Mouse (Mus musculus) retina, postnatal 7 days (tissue): ENCODE results near the gene Slc2a1.

Experiments used
- DNase-seq: peaks from one replicate; pipeline ENCODE4 v3.0.0-alpha.2; 2012; ENCODE audit warnings: low read depth, low spot score

Gene Slc2a1

DNA sequence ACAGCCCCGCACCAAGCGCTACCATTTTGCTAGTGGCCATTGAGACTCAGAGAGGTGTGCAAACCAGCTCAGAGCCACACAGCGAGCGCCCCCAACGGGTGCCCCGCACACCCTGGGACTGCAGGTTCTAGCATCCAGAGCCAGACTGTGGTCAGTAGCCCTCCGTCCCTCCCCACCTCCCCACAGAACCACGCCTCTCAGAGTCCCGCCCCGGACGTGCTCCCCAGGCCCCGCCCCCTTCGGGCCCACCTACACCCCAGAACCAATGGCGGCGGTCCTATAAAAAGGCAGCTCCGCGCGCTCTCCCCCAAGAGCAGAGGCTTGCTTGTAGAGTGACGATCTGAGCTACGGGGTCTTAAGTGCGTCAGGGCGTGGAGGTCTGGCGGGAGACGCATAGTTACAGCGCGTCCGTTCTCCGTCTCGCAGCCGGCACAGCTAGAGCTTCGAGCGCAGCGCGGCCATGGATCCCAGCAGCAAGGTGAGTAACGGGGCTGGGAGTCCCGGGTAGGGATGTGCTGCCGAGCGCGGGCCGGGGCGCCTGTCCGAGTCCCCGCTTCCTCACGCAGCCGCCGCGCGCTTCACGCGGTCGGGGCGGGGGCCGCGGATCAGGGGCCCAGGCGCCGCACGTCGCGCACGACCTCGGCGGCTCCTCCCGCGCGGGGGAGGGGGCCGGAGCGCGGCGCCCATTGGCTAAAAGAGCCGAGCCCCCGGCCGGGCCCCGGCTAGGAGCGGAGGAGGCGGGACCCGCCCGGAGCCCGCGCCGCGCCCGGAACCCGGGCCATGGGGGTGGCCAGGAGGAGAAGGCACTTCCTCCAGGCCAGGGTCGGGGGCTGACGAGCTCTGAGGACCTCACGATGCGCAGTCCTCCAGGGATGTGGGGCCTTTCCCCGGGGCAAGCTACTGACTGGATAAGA lies at the start of gene Slc2a1:
TSS of gene Slc2a1 (plus strand) at position 217 of the 914 bp plus-strand sequence.
- DNase-seq: peak; percentile 91

DNA sequence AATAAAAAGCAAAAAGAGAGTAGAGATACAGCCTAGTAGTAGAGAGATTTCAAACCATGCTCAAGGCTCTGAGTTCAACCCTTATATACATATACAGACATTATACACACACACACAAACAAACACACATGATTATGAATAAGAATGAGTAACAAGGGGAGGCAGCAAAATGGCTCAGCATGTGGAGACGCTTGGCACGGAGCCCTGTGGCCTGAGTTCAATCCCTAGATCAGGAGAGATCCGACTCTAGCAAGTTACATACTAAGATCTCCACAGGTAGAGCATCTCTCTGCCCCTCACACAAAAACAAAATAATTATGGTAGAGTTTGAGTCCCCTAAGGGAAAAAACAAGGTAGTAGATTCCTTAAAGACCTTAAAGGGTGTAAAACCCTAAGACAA lies 41.7 kb upstream of the Slc2a1 start:
- no peak for DNase-seq

DNA sequence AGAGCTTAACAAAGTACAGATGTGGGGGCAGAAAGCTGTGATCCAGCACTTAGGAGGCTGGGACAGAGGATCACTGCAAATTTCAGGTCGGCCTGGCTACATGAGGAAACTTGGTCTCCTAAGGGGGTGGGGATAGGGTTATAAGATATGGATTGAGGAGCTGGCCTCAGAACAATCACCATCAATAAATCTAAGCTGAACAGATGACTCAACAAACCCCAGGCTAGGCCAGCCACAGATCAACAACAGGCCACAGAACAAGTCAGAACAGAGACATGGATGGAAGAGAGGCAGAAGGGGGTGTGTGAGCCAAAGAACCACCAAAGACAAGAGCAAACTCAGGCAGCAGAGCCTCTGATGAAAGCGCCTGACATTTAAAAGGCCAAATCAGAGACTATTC lies 41.3 kb upstream of the Slc2a1 start:
- DNase-seq: no peak

DNA sequence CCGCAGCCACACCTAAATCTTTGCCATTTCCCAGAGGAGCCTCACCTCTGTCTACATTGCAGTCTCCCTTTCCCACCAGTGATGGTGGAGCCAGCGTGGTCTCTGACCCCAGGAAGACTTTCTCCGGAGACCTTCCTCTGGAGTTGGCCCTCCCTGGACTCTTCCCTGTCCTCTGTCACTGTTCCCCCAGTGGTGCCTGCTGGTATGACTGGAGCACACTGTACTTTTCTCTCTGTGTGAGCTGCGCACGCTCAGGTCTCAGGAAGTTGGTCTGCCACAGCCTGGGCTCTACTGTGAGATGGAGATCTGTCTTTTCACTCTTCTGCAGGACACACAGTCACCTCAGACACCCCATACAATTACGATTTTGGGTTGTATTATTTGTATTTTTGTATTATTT lies 39.6 kb upstream of the Slc2a1 start:
- DNase-seq: no peak

DNA sequence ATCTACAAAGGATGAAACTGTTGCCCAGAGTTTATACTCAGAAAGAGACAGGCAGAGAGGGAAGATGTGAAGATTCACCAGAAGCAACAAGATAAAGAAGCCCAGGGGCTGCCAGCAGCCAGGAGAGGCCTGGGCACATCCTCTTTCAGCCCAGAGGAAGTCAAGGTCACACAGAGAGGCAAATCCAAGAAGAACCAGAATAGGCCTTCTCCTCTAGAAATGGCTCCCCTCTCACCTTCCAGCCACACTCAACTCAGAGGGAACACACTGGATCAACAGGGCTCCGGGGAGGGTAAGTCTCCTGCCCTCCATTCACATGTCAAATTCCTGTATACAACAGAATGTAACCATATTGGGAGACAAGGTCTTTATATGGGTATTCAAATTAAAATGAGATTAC lies 38.3 kb upstream of the Slc2a1 start:
- DNase-seq: no peak

DNA sequence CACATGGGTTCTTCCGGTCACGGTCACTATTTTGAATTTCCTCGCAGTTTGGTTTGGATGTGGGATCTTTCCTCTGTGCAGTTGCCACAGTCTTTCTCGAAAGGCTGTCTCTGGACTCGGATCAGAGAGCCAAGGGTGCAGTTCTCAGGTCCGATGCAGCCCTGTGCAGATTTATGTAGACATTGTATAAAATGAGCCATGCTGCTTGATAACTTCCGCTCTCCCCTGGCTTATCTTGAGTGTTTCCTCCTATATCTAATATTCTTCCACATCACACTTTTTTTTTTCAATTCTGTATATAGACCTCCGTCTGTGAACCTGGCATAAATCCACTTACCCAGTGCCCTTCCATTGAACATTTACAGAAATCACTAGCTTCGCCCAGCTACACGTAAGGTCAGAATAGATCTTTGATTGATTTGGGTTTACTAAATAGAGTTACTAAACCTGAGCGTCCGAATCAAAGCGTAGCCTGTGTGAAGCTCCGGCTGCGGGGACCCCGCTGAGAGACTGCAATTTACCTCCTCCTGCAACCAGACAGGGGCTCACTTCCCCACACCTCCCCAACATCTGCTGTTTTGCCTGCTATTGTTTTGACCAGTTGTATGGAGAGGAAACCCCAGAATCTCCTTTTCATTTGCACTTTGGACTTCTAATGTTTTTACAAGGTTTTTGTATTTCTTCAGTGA lies 37.4 kb upstream of the Slc2a1 start:
- no peak for DNase-seq

DNA sequence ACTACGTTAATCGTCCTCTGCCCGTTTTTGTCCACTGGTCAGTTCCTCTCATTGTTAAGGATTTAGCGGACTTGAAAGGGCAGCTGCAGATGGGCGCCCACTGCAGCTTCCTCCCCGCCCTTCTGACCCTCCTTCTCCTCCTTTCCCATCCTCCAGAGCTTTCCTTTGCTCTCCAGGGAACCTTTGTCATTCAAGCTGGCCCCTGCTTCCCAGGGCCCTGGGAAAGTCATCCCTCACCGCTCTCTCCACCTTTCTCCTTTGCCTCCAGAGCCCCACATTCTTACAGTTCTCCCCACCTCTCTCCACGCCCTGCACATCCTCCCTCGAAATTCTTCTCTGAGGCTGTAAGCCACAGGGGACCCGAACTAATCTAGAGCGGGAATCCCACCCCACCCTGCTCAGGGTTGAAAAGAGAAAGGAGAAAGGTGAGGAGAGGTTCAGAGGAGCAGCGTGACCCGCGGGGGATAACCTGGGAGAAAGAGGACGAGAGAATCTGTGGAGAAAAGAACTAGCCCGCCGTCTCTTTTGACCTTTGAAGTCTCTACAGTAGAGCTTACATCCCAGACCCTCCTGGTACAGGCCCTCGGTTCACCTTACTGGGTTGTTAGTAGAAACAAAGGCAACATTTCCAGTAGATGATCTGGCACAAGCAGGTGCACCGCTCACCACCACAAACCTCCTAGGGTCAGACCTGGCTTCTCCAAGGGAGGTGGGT lies 36.7 kb upstream of the Slc2a1 start:
- no peak for DNase-seq

DNA sequence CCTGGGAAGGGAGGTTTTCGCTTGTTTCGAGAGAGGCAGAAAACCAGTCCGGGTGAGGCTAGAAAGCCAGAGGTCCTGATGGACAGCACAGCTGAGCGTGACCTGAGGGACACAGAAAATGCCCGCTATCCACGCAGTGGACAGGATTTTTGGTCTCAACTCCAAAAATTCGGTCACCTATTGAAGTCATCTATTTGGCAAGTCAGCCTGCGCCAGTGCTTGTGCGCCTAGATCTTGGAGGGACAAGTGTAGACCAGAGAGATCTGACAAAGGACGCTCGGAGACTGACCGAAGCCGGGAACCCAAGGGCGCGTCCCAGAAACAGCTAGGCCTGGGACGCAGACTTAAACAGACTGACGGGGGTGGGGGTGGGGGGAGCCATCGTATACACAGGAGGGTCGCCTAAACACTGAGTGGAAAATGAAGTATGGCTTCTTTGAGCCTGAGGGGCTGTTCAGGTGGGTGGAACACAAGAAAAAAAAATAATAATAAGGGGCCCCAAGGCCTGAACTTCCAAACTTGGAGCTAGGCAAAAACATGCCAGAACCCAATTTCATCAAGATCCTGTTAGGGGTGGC lies 36.1 kb upstream of the Slc2a1 start:
- no peak for DNase-seq

DNA sequence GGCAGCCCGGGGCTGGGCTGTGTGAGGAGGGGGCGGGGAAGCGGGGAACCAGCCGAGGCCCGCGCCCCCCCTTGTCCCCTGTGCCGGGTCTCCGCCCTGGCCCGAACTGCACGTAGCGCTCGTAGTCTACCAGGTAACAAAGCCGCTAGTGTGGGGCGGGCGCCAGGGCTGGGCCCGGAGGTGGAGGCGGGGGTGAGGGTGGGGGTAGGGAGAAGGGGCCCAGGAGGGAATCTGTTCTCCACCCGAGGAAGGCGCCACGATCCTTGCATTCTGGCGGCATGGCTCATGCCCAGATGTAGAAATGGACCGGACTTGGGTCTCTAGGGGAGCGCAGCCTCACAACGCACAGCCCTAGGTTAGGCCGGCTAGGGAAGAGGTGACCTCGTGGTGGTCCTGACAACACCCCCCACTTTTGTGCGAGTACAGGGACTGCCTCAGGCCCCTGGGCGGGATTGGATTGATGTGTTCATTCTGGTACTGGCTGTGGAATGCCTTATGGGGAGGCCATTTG lies 35.5 kb upstream of the Slc2a1 start:
- DNase-seq: no peak

DNA sequence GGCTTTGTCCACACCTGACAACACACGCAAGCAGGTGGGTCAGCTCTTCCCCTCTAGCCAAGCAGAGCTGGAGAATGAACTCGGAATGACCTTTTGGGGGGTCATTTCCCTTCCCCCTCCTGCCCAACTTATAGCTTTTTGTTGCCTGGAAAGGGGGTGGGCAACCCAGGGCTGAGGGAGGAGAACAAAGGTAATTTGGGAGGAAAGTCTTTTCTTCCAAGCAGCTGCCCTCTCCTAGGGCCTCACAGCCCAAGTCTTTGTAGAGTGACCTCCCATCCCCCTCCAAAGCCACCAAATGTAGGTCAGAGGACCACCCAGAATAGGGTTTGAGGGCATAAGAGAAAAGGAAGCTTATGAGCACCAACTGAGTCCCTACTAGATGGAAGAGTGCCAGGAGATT lies 34.9 kb upstream of the Slc2a1 start:
- DNase-seq: no peak

DNA sequence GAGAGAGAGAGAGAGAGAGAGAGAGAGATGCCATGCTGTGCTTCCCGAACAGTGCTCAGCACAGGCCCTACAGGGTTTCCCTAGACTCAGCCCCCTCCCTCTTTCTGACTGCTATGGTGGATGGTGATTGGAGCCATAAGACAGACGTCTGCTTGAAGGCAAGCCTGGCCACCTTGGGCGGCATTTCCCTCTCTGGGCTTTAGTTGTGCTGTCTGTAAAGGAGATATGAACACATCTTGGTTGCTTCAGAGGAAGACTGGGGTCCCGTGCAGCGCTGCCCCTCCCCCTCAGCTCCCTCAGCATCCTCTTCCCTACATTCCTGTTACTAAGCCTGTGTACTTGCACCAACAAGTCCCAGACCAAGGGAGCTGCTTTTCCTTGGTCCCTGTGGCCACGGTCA lies 33.9 kb upstream of the Slc2a1 start:
- DNase-seq: no peak

DNA sequence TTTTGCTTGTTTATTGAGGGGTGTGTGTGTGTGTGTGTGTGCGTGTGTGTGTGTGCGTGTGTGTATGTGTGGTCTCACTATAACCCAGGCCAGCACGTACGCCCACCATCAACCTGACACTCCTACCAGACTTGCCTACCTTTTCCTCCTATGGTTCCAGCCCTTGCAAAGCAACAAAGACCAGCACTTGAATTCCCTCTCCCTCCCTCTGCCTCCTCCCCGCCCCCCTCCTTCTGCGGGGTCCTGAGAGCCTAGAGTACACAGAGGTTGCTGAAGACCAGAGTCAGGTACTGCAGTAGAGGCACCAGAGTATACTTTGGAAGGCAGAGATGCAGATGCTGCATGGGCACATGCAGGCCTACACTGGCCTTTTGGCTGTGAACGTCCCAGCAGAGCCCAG lies 33.2 kb upstream of the Slc2a1 start:
- no peak for DNase-seq

DNA sequence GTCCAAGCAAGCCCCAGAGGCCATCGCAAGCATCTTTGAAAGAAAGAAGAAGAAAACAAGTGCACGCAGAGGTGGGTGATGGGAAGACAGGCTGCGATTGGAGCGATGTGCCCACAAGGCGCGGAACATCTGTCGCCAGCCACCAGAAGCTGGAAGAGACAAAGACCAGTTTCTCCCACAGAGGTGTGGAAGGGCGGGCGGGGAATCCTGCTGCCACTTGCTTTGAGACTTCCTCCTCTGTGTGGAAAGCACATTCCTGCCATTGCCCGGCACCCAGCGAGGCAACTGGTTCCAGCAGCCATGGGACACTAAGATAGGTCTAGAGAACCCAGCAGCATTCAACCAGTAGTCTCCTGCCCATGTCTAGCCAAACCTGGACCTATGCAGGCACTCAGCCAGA lies 32.2 kb upstream of the Slc2a1 start:
- DNase-seq: no peak

DNA sequence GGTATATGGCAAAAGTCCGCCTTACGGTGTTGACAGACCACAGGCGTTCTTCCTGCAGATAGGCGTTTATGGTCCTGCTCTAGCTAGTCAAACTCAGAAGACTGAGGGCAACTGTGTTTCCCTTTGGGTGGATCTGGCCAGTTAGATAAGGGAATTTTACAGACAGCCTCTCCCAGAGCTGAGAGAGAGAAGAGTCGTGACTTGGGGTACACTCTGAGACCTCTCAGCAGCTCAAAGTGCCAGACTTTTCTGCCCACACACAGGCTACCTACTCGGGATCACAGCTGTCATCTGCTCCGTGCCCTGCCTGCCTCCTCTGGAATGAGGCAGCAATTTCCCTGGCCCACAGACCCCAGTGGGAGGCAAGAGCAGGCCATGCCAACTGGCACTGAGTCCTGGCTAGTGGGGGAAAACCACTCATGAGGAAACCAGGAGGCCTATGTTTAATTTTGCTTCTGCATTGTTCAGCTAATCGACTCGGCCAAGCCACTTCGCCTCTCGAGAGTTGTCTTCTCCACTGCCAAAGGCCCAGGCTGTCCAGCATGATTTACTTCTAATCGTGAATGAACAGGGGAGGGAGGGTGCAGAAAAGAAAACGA lies 31.3 kb upstream of the Slc2a1 start:
- DNase-seq: no peak

DNA sequence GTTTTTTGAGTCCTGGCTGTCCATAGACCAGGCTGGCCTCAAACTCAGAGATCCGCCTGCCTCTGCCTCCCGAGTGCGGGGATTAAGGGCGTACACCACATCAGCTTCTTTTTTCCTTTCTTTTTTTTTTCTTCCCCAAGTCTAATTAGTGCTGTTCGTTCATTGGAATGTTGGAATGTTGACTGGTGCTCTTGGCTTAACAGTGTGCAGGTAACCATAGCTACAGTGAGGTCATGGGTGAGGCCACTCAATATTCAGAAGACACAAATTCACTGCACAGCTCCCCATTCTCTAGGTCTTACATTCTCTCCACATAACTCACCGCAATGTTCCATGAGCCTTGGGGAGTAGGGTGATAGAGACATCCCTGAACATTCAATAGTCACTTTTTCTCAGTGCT lies 28.6 kb upstream of the Slc2a1 start:
- DNase-seq: no peak

DNA sequence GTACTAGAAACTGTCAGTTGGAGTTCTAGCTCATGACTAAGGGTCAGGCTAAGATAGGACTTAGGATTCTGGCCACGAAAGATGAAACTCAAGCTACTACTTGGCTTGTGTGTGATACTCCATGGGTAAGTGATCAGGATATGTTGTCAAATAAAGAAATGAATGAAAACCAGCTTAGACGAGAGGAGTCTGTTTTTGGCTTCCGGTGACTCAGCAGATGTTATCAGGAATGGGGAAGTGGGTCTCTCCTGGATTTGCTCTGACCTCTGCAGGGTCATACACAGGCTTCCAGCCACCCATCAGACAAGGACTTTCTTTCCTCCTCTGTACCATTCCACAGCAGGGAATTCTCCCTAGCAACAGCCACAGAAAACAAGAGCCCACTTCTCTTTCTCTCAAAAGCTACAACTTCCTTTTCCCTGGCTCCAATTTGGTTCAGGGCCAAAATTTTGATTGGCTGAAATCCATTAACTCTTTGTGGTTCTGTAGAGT lies 25.7 kb upstream of the Slc2a1 start:
- DNase-seq: no peak

DNA sequence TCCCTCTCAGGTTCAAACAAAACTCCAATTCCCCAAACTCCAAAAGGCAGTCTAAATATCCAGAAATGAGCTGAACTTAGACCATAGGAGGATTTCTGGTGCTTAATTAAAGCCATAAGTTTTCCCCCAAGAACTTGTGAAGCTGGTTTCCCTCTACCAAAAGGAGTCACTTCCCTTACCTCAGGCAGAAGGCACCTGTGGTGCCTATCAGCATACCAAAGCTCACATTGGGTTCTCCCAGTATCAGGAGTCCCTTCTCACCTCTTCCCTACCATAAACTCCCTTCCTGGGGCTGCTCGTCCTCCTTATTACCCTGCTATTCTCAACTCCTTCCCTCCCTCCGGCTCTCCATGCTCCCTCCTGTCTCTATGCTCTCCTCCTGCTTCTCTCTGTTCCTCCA lies 20.1 kb upstream of the Slc2a1 start:
- no peak for DNase-seq

DNA sequence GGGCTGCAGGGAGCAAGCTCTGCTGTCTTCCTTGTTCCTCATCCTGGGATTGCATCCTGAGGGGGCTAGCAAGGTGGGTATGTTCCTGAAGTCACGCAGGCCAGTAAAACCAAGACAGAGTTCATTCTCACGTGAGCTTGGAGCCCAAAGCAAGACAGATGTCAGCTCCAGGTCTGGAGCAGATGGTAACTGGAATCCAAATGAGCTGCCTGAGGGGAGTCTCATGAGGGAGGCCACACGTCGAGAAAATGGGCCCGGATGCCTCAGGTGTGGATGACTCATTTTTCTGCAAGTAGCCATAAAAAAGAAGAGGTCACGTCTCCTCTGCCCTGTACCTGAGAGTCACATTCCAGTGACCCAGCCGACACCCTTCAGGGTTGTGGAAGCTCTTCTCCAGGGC lies 14.6 kb upstream of the Slc2a1 start:
- no peak for DNase-seq

DNA sequence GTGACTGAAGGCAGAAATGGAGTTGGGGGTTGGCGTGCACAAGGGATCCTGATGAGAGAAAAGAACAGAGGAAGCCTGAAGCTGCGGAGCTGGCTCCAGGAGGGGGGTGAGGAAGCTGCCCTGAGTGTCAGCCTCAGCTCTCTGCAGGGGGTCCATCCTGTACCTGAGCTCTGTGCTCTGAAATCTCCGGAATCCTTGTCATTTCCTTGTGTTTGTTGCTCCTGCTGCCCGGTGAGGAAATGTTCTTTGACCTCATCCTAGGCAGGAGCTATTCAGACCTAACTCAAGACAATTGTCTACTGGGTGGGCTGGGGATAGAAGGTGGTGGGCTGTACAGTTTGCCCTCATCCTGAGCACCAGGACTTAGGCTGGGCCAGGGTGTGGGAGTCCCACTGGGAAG lies 13.5 kb upstream of the Slc2a1 start:
- no peak for DNase-seq

DNA sequence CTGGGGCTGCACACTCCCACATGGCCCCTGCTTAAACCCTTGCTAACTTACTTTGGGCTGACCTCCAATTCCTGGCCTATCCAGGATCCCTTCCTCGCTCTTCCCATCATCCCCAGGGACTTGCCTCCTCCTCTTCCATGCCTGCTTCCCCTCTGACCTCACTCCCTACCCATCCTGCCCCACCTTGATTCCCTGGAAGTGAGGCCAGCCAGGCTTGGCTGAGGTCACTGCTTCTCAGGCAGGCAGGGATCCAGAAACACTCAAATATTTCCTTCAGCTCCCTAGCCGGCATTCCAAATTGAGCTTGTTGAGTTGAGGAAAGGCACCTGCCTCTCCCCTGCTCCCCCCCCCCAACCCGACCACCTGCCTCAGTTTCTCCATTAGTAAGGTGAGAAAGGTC lies 12.1 kb upstream of the Slc2a1 start:
- no peak for DNase-seq

DNA sequence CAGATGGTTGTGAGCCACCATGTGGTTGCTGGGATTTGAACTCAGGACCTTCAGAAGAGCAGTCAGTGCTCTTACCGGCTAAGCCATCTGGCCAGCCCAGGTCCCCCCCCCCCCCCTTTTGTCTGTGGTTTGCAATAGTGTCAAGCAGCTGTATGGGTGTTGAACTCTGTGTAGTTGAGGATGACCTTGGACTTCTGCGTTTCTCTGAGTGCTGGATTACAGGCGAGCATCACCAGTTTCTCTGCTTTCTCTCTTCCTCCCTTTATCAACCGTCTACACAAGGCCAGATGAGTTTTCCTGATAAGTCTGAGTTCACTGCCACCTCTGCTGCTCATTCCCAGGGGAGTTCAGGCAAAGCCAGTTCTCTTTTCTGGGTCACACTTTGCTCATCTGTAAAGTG lies 11.1 kb upstream of the Slc2a1 start:
- DNase-seq: no peak
